Mouse (Mus musculus): ENCODE results near the gene Ctnnbl1.

DNA sequence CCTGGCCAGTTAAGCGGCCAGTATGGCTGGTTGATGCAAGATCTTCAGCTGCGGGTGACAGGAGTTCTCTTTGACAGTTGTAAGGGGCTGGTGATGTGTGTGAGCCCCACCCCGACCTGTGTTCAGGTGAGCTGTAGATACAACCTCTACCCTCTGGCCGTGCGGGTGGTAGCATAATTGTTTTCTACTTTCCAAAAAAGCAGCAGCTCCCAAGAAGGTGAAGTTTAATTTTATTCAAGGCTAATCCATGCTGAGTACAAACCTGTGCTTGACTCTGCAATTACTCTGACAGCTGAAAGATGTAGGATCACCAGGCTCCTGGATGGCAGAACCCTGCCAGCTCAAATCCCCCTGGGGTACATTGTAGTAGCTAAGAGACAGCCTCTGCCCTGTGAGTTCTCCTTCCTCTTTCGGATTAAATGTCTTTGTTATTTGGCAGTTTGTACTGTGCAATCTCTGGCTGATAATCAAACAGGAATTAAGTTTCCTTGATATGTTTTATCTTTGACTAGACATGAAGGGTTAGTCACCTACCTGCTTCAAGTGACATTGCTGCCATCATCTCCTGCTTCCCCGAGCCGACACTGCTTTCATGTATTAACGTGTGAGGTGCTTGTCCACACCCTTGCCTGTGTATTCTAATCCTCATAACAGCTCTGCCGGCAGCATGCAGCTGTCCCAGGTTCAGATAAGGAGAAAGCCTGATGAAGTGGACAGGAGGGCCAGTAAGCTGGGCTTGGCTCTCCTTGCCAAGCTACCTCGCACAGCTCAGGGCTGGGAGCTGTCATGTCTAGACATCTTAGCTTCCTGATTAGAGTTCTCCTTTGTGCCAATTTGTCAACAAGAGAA, 77.1 kb downstream of the Ctnnbl1 start:
- no peak for TF ChIP-seq CTCF (IDR thresholded peaks at IDR 0.05; ENCODE audit: borderline replicate concordance, extremely low read depth, insufficient read depth, insufficient read length)
- TF ChIP-seq POLR2A (IDR thresholded peaks at IDR 0.05; ENCODE audit: borderline replicate concordance, extremely low read depth, insufficient read depth, insufficient read length, poor library complexity, severe bottlenecking), result no peak
